Mouse (Mus musculus) cerebellum, adult 2 months (tissue): Measurements from ENCODE around the gene Mrpl30. TPM values are rescaled to one million over a fixed set of nuclear protein-coding genes. Genes with fewer than 3 reads are reported as not detected.

ENCODE experiments used
- DNase-seq, 2 experiments: peaks; one replicate each; pipeline ENCODE4 v3.0.0; 2021
- H3K27ac ChIP-seq: fragments of 200-500 bp; 2 replicates; pipeline ENCODE4 v1.5.1; 2012; ENCODE audit warnings: low read length, control low read depth, inconsistent platforms; ENCODE audit not compliant: insufficient read depth
- H3K27me3 ChIP-seq: fragments of 200-500 bp; 2 replicates; pipeline ENCODE4 v1.6.1; 2012; ENCODE audit warnings: inconsistent platforms, mild to moderate bottlenecking, low read length, moderate library complexity; ENCODE audit not compliant: control insufficient read depth, insufficient read depth
- H3K4me1 ChIP-seq: fragments of 200-500 bp; 2 replicates; pipeline ENCODE4 v1.6.1; 2011; ENCODE audit warnings: low read length; ENCODE audit not compliant: control insufficient read depth, insufficient read depth
- H3K4me3 ChIP-seq: fragments of 200-500 bp; replicated peaks from 2 replicates; pipeline ENCODE3; 2011; ENCODE audit warnings: mild to moderate bottlenecking, low read depth, low read length, control low read depth; ENCODE audit not compliant: insufficient read depth
- CTCF ChIP-seq: fragments of 200-500 bp; IDR thresholded peaks from 2 replicates; pipeline ENCODE4 v1.5.1; 2011; ENCODE audit warnings: low read depth, mild to moderate bottlenecking, control low read depth, low read length, moderate library complexity, borderline replicate concordance; ENCODE audit not compliant: insufficient read depth
- POLR2A ChIP-seq: fragments of 200-500 bp; IDR thresholded peaks from 2 replicates; pipeline ENCODE4 v1.6.1; 2011; ENCODE audit warnings: low read length, control low read depth, borderline replicate concordance; ENCODE audit not compliant: insufficient read depth
- WGBS: fragments of 180-500 bp; shearing (Covaris S2); methylation state at CpG from one replicate; pipeline ENCODE4 v1.1.7; 2018; 5-methylcytosine and 5-hydroxymethylcytosine counted together
- polyA plus RNA-seq: library from polyadenylated mRNA; depleted of rRNA; stranded (reverse); fragments of >200 nt; gene quantifications from 2 replicates; pipeline ENCODE4 v1.2.3, GENCODE M21; 2012

Mrpl30 gene
- polyA plus RNA-seq, 1 experiment: 132 TPM

DNA sequence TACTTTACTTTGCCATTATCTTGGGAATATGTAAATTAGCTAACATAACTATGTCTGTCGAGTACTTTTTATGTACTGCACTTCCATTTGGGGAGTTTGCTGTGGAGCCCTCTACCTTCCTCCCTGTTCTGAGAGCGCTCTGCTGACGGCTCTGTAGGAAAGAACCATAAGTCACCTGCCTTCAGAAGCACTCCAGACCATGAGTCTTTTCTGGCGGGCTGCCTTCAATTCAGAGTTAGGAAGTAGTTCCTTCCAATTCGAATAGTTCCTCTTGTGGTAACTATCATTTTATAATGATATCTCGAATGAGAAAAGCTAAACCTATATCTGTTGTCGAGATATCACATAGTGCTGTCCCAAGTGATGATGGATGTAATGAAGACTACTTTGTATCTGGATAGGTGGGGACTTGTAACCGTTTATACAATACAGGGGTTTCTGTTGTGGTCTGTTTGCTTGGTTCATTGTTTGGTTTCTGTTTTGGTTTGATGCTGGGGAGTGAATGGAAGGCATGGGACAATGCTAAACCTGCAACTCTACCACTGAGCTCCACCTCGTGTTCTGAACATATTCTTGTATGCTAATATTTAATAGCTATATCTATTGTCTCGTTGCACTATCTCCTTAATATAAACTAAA is 22.5 kb upstream of the Mrpl30 start:
- DNase-seq: no peak
- H3K27me3 ChIP-seq: no peaks in the 10 kb centered on the region
- TF ChIP-seq CTCF: no peak
- TF ChIP-seq POLR2A: no peak
- H3K4me1 ChIP-seq: no peaks in the 10 kb centered on the region; the same call in 1 of the 2 replicates
- H3K4me3 ChIP-seq: no peak overlapping the region
- 67% methylated on average over 10 of the region's 10 CpGs for WGBS
- no peak overlapping the region for H3K27ac ChIP-seq

DNA sequence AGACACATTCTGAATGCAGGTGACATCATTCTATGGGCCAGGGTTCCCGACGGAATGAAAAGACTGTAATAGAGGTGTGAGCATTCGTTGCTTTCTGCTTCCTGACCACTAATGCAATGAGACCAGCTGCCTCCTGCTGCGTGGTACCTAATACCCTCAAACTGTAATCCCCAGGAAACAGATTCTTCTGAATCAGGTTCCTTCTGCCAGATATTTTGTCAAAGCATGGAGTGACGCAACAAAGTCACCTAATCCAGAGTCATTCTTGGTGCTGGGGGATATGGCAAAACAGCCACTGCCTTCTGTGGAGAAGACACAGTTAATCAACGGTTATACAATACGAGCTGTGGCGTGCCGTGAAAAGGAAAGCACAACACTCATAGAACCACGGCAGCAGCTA is 21.6 kb upstream of the Mrpl30 start:
- H3K4me1 ChIP-seq: no peaks in the 10 kb centered on the region; the same call in 1 of the 2 replicates
- no peak overlapping the region for H3K27ac ChIP-seq
- H3K27me3 ChIP-seq: no peaks in the 10 kb centered on the region
- TF ChIP-seq CTCF: no peak
- no peak for TF ChIP-seq POLR2A
- WGBS: 59% methylated on average over 10 of the region's 10 CpGs
- no peak overlapping the region for H3K4me3 ChIP-seq
- DNase-seq: no peak

DNA sequence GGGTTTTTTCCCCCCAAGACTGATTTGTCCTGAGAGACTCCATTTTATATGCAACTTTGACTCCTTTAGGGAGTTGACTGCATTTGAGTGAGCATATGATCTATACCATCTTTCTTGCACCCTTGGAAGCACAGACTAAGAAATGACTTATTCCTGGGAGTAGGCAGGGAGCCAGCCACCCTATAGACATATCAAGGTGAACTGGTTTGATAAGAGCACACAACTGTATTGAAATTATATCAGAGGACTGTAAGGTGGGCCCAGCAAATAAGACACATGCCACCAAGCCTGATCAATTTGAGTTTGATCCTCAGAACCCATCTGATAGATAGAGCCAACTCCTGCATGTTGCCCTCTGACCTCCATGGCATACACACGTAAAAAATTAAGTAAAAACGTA is 20.9 kb upstream of the Mrpl30 start:
- H3K4me1 ChIP-seq: no peaks in the 10 kb centered on the region
- TF ChIP-seq POLR2A (no peak), CTCF (no peak)
- DNase-seq: no peak
- 50% methylated on average over 2 of the region's 2 CpGs for WGBS
- H3K4me3 ChIP-seq: no peak overlapping the region
- H3K27ac ChIP-seq: no peak overlapping the region
- no peaks in the 10 kb centered on the region for H3K27me3 ChIP-seq

DNA sequence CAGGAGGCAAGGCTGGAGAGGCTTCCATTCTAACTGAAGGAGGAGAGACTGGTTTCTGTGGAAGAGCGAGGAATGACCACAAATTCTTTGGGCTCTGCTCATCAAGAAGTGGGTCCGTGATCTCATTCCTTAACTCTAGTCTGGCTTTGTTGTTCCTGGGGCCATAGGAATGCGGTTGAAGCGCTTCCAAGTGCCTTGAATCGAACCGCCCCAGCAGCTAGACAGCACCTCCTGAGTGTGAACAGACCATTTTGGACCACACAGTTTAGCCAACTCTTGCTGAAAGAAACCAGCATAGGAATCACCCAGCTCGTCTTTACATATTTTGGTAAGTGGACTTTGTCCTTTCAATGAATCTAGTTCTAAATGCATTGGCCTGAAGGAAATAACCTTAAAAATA is 18.6 kb upstream of the Mrpl30 start, which contains the start of gene Lipt1:
TSS of gene Lipt1 (plus strand) at position 35 of the 400 bp plus-strand sequence.
- H3K4me3 ChIP-seq: peak within 1 kb of the TSS; percentile 69
- peak within 1 kb of the TSS; percentile 48 for H3K27ac ChIP-seq
- no peaks in the 10 kb centered on the region for H3K4me1 ChIP-seq
- H3K27me3 ChIP-seq: no peaks in the 10 kb centered on the region
- no peak for TF ChIP-seq POLR2A
- 8% methylated on average over 7 of the region's 7 CpGs for WGBS
- peak in 1 of 2 experiments; percentile 40 for DNase-seq

DNA sequence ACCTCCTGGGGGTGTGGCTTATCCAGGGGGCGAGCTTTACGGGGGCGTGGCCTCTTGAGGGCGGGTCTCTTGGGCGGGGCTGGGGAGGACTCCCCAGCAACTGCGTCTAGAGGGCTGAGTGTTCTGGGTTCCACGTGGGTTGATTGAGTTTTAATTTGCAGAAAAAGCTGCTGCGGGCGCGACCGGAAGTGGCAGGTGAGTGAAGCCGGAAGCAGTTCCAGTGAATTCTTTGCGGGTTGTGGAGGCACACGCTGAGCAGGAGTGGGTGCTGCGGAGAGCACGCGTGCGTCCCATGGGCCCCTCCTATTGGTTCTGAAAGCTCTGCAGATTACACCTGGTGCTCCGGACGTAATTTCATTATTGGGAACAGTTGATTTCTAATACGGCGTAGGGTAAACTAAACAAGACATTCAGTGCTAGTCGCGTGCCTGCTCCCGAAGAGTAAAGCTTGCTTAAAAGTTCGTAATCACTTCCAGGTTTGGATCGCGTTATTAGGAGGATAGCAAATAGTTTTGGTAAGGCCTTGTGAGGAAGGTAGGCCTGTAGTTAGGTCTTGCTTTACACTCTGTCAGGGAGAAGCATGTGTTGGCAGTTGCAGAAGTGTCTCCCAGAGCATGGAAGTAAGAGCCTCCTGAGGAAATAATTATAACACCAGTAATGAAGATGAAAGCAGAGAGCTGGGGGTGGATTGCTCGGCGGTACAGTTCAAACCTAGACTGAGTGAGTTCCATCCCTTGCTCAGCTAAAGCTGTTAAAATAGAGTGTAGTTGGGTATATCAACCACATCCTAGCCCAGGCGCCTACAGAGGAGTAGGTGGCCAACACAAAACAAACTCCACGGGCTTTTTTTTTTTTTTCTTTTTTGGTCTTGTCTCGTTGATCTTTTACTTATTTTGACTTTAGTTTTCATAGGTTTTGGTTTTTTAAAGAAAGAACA is 17.9 kb upstream of the Mrpl30 start:
- Histone ChIP-seq H3K27ac (no peak overlapping the region; the same call in 1 of the 2 replicates), H3K27me3 (no peaks in the 10 kb centered on the region), H3K4me3 (peak overlapping the region; percentile 69), H3K4me1 (no peaks in the 10 kb centered on the region)
- TF ChIP-seq POLR2A (peak; percentile 40; the same call in 1 of the 2 replicates), CTCF (no peak)
- WGBS: 4% methylated on average over 33 of the region's 33 CpGs
- peak; percentile 78 to 80 for DNase-seq

DNA sequence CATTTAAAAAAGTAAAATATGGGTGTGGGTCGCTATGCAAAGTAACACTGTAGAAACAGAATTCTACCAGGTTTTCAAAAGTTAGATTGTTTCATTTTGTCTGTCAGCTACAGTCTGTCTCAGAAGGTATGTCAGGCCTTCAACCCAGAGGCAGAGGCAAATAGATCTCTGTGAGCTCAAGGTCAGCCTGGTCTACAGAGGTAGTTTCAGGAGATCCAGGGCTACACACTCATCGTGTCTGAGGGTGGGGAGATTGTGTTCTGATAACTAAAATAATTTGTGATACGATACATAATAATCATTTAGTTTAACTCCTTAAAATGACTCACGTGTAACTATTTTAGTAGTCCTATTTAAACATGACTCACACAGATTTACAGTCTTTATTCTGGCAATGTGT is 17.1 kb upstream of the Mrpl30 start:
- no peaks in the 10 kb centered on the region for H3K27me3 ChIP-seq
- no peak for DNase-seq
- H3K4me1 ChIP-seq: no peaks in the 10 kb centered on the region
- H3K4me3 ChIP-seq: no peak overlapping the region
- WGBS: 94% methylated on average over 4 of the region's 4 CpGs
- TF ChIP-seq CTCF (no peak), POLR2A (no peak)
- H3K27ac ChIP-seq: no peak overlapping the region

- no peak for DNase-seq
- no peak for TF ChIP-seq POLR2A
- TF ChIP-seq CTCF: no peak
- WGBS: 74% methylated on average over 13 of the region's 13 CpGs
- Histone ChIP-seq H3K4me1 (no peaks in the 10 kb centered on the region), H3K27me3 (no peaks in the 10 kb centered on the region), H3K27ac (no peak overlapping the region), H3K4me3 (no peak overlapping the region)
Observed at GRCm38 (mm10) chr1:37877736-37878460, 12.4 kb upstream of the Mrpl30 start.

GRCm38 (mm10) chr1:37883411-37883810 is 6.9 kb upstream of the Mrpl30 start:
- no peak overlapping the region for H3K4me3 ChIP-seq
- 92% methylated on average over 4 of the region's 4 CpGs for WGBS
- H3K27me3 ChIP-seq: no peaks in the 10 kb centered on the region
- no peak for TF ChIP-seq CTCF
- no peak for TF ChIP-seq POLR2A
- no peak for DNase-seq
- H3K27ac ChIP-seq: no peak overlapping the region
- H3K4me1 ChIP-seq: no peaks in the 10 kb centered on the region
